Mouse (Mus musculus): Measurements from ENCODE around the gene Nle1. TPM values are rescaled to one million over a fixed set of nuclear protein-coding genes. Genes with fewer than 3 reads are reported as not detected.

Gene Nle1
- polyA plus RNA-seq, 1 experiment from 2014 or later, result 37.4 TPM

GRCm38 (mm10) chr11:82875631-82876030 lies 32.6 kb downstream of the Nle1 start:
- Histone ChIP-seq H3K36me3 (ENCODE audit: insufficient read depth) (0 out of 2 replicates have a peak, but pooled peaks cover 3% of the 10 kb centered on the region), H3K27ac (ENCODE audit: low read depth) (no peak overlapping the region), H3K4me1 (ENCODE audit: insufficient read depth) (no peaks in the 10 kb centered on the region), H3K4me2 (no peak overlapping the region), H3K9ac (no peak overlapping the region), H3K4me3 (ENCODE audit: low read depth, low read length) (no peak overlapping the region), H3K27me3 (ENCODE audit: insufficient read depth, low read length) (no peaks in the 10 kb centered on the region), H3K9me3 (ENCODE audit: low read depth, low read length) (no peaks in the 10 kb centered on the region)
- DNase-seq (no peak), ATAC-seq (ENCODE audit: insufficient read depth) (no peak)
- 91% methylated on average over 5 of the region's 5 CpGs for WGBS
- no peak for TF ChIP-seq CTCF (IDR thresholded peaks at IDR 0.05; ENCODE audit: low read depth)

- H3K4me3 ChIP-seq (ENCODE audit: low read depth, low read length), result no peak overlapping the region
- ATAC-seq (ENCODE audit: insufficient read depth), result no peak
- H3K27ac ChIP-seq (ENCODE audit: low read depth), result no peak overlapping the region
- no peaks in the 10 kb centered on the region for H3K9me3 ChIP-seq (ENCODE audit: low read depth, low read length)
- H3K9ac ChIP-seq, result no peak overlapping the region
- no peaks in the 10 kb centered on the region for H3K4me1 ChIP-seq (ENCODE audit: insufficient read depth)
- WGBS, result 35% methylated on average over 5 of the region's 5 CpGs
- DNase-seq, result no peak
- H3K36me3 ChIP-seq (ENCODE audit: insufficient read depth), result 0 out of 2 replicates have a peak, but pooled peaks cover 3% of the 10 kb centered on the region
- no peak for TF ChIP-seq CTCF (IDR thresholded peaks at IDR 0.05; ENCODE audit: low read depth)
- no peak overlapping the region for H3K4me2 ChIP-seq
- H3K27me3 ChIP-seq (ENCODE audit: insufficient read depth, low read length), result no peaks in the 10 kb centered on the region
These were observed 33.3 kb downstream of the Nle1 start for GRCm38 (mm10) chr11:82874924-82875323.

GRCm38 (mm10) chr11:82871031-82871446 lies 37.2 kb downstream of the Nle1 start, which contains the start of gene Rffl:
Gene Rffl, minus strand, starts transcription at chr11:82871210.
- H3K4me3 ChIP-seq (ENCODE audit: low read depth, low read length), result peak within 1 kb of the TSS; percentile 83
- H3K27me3 ChIP-seq (ENCODE audit: insufficient read depth, low read length), result no peaks in the 10 kb centered on the region
- peak within 1 kb of the TSS; percentile 75 for H3K27ac ChIP-seq (ENCODE audit: low read depth)
- WGBS, result under 1% methylated on average over 43 of the region's 43 CpGs
- no peaks in the 10 kb centered on the region for H3K4me1 ChIP-seq (ENCODE audit: insufficient read depth)
- peak within 1 kb of the TSS; percentile 67 for H3K4me2 ChIP-seq
- no peaks in the 10 kb centered on the region for H3K9me3 ChIP-seq (ENCODE audit: low read depth, low read length)
- peak; percentile 97 for DNase-seq
- H3K9ac ChIP-seq, result peak within 1 kb of the TSS; percentile 65
- TF ChIP-seq CTCF (IDR thresholded peaks at IDR 0.05; ENCODE audit: low read depth), result peak; percentile 79
- H3K36me3 ChIP-seq (ENCODE audit: insufficient read depth), result no peaks in the 10 kb centered on the region
- peak; percentile 97 for ATAC-seq (ENCODE audit: insufficient read depth)

- DNase-seq (peak; percentile 65), ATAC-seq (ENCODE audit: insufficient read depth) (peak; percentile 63)
- H3K9ac ChIP-seq, result peak overlapping the region; percentile 65
- H3K4me1 ChIP-seq (ENCODE audit: insufficient read depth), result no peaks in the 10 kb centered on the region
- peak overlapping the region; percentile 83 for H3K4me3 ChIP-seq (ENCODE audit: low read depth, low read length)
- H3K4me2 ChIP-seq, result peak overlapping the region; percentile 67
- H3K36me3 ChIP-seq (ENCODE audit: insufficient read depth), result no peaks in the 10 kb centered on the region
- H3K27me3 ChIP-seq (ENCODE audit: insufficient read depth, low read length), result no peaks in the 10 kb centered on the region
- peak overlapping the region; percentile 75 for H3K27ac ChIP-seq (ENCODE audit: low read depth)
- WGBS, result 1% methylated on average over 36 of the region's 36 CpGs
- no peak for TF ChIP-seq CTCF (IDR thresholded peaks at IDR 0.05; ENCODE audit: low read depth)
- no peaks in the 10 kb centered on the region for H3K9me3 ChIP-seq (ENCODE audit: low read depth, low read length)
These were observed 37.8 kb downstream of the Nle1 start for GRCm38 (mm10) chr11:82870173-82871030.

- no peak for TF ChIP-seq CTCF (IDR thresholded peaks at IDR 0.05; ENCODE audit: low read depth)
- Histone ChIP-seq H3K9me3 (ENCODE audit: low read depth, low read length) (no peaks in the 10 kb centered on the region), H3K4me3 (ENCODE audit: low read depth, low read length) (peak overlapping the region; percentile 83), H3K27ac (ENCODE audit: low read depth) (0 out of 2 replicates have a peak overlapping the region, but pooled peaks have one; percentile 75), H3K36me3 (ENCODE audit: insufficient read depth) (no peaks in the 10 kb centered on the region), H3K4me2 (peak overlapping the region; percentile 67), H3K27me3 (ENCODE audit: insufficient read depth, low read length) (no peaks in the 10 kb centered on the region), H3K4me1 (ENCODE audit: insufficient read depth) (no peaks in the 10 kb centered on the region), H3K9ac (peak overlapping the region; percentile 65)
- no peak for ATAC-seq (ENCODE audit: insufficient read depth)
- 59% methylated on average over 9 of the region's 9 CpGs for WGBS
- no peak for DNase-seq
These were observed 38.6 kb downstream of the Nle1 start for GRCm38 (mm10) chr11:82869506-82870172.

GRCm38 (mm10) chr11:82867956-82868355 lies 40.3 kb downstream of the Nle1 start:
- 72% methylated on average over 5 of the region's 5 CpGs for WGBS
- DNase-seq (no peak), ATAC-seq (ENCODE audit: insufficient read depth) (no peak)
- no peak overlapping the region for H3K27ac ChIP-seq (ENCODE audit: low read depth)
- no peaks in the 10 kb centered on the region for H3K4me1 ChIP-seq (ENCODE audit: insufficient read depth)
- no peak overlapping the region for H3K9ac ChIP-seq
- H3K9me3 ChIP-seq (ENCODE audit: low read depth, low read length), result no peaks in the 10 kb centered on the region
- TF ChIP-seq CTCF (IDR thresholded peaks at IDR 0.05; ENCODE audit: low read depth), result no peak
- no peaks in the 10 kb centered on the region for H3K36me3 ChIP-seq (ENCODE audit: insufficient read depth)
- no peak overlapping the region for H3K4me2 ChIP-seq
- H3K4me3 ChIP-seq (ENCODE audit: low read depth, low read length), result no peak overlapping the region
- H3K27me3 ChIP-seq (ENCODE audit: insufficient read depth, low read length), result no peaks in the 10 kb centered on the region

All from lung, embryonic 14.5 days (tissue).